Mouse (Mus musculus): ENCODE measurements around the gene Mmp9.

DNA sequence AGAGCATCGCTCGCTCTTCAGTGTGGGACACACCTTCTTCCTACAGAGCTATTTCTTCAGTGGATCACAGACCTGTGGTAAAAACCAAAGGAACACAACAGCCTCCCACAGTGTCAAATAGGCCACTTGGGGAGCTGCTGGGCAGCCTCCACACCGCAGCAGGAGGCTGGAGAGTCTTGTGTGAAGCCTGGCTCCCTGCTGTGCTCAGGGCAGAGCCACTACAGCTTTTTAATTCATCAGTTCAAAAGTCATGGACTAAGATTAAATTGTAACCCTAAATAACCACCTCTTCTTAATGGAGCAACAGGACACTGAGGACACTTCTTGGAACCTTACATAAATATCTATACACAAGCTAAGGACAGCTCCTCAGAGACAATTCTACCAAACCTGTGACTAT is 62.5 kb downstream of the Mmp9 start:
- TF ChIP-seq POLR2A (IDR thresholded peaks at IDR 0.05; ENCODE audit: low read depth, low read length) (no peak), CTCF (IDR thresholded peaks at IDR 0.05; ENCODE audit: borderline replicate concordance, insufficient read depth, low read length) (no peak)

All from embryonic fibroblast, embryonic 13.5 days (primary cell).